Mouse (Mus musculus) stomach, embryonic 14.5 days (tissue): ENCODE measurements around the gene Naa11. TPM values are rescaled to one million over a fixed set of nuclear protein-coding genes. Genes with fewer than 3 reads are reported as not detected.

Experiments used
- ATAC-seq: fragments of 200-750 bp; cut with Nextera tagmentation; 2 replicates; pipeline ENCODE4 v1.8.0; 2017; ENCODE audit warnings: low read depth, moderate TSS enrichment; ENCODE audit not compliant: insufficient number of reproducible peaks, insufficient read depth, low FRiP score
- H3K27ac ChIP-seq: fragments of 300-500 bp; sonication (generic); 2 replicates; pipeline ENCODE4 v1.5.1; 2014; ENCODE audit warnings: mild to moderate bottlenecking, low read length, moderate library complexity, mixed read lengths
- H3K27me3 ChIP-seq: fragments of 300-500 bp; sonication (generic); 2 replicates; pipeline ENCODE4 v1.6.1; 2014; ENCODE audit warnings: low read length, control low read depth, mixed read lengths; ENCODE audit not compliant: control insufficient read depth, insufficient read depth
- H3K36me3 ChIP-seq: fragments of 300-500 bp; sonication (generic); 2 replicates; pipeline ENCODE4 v1.6.1; 2014; ENCODE audit warnings: mild to moderate bottlenecking, control low read depth, low read length, moderate library complexity, mixed read lengths; ENCODE audit not compliant: control insufficient read depth, insufficient read depth
- H3K4me1 ChIP-seq: fragments of 300-500 bp; sonication (generic); 2 replicates; pipeline ENCODE4 v1.6.1; 2014; ENCODE audit warnings: low read length, control low read depth, mixed read lengths; ENCODE audit not compliant: control insufficient read depth, insufficient read depth
- H3K4me2 ChIP-seq: fragments of 300-500 bp; sonication (generic); replicated peaks from 2 replicates; pipeline ENCODE4 v1.6.1; 2014; ENCODE audit warnings: low read depth, low read length, control low read depth
- H3K4me3 ChIP-seq: fragments of 300-500 bp; sonication (generic); 2 replicates; pipeline ENCODE4 v1.5.1; 2014; ENCODE audit warnings: low read depth, low read length, control low read depth
- H3K9ac ChIP-seq: fragments of 300-500 bp; sonication (generic); replicated peaks from 2 replicates; pipeline ENCODE4 v1.6.1; 2014; ENCODE audit warnings: low read depth, mild to moderate bottlenecking, control low read depth, low read length, moderate library complexity, mixed read lengths
- H3K9me3 ChIP-seq: fragments of 300-500 bp; sonication (generic); 2 replicates; pipeline ENCODE4 v1.6.1; 2016; ENCODE audit warnings: low read depth, low read length, control low read depth; ENCODE audit not compliant: control insufficient read depth
- WGBS: fragments of 180-500 bp; shearing (Covaris S2); extraction: QIAGEN DNeasy Blood & Tissue Kit; methylation state at CpG from one replicate; pipeline ENCODE4 v1.1.7; 2014; 5-methylcytosine and 5-hydroxymethylcytosine counted together
- polyA plus RNA-seq: library from polyadenylated mRNA; unstranded; fragments of >200 nt; fragmentation: Nextera tagmentation; extraction: Ambion mirVana; gene quantifications from 2 replicates; pipeline ENCODE4 v1.2.1, GENCODE M21; 2014

Gene Naa11
- polyA plus RNA-seq, 1 experiment from 2014 or later: 0.07 TPM

GRCm38 (mm10) chr5:97359104-97359503 lies 33.1 kb downstream of the Naa11 start:
- Histone ChIP-seq H3K4me3 (no peak overlapping the region), H3K27ac (no peak overlapping the region), H3K36me3 (no peaks in the 10 kb centered on the region), H3K4me1 (no peaks in the 10 kb centered on the region), H3K4me2 (no peak overlapping the region), H3K9me3 (no peaks in the 10 kb centered on the region), H3K27me3 (no peaks in the 10 kb centered on the region), H3K9ac (no peak overlapping the region)
- ATAC-seq: no peak
- 64% methylated on average over 4 of the region's 4 CpGs for WGBS

- no peak for ATAC-seq
- Histone ChIP-seq H3K4me3 (no peak overlapping the region), H3K27ac (no peak overlapping the region), H3K36me3 (no peaks in the 10 kb centered on the region), H3K4me2 (no peak overlapping the region), H3K9me3 (no peaks in the 10 kb centered on the region), H3K27me3 (no peaks in the 10 kb centered on the region), H3K4me1 (no peaks in the 10 kb centered on the region), H3K9ac (no peak overlapping the region)
- WGBS: 72% methylated on average over 2 of the region's 2 CpGs
Measured at GRCm38 (mm10) chr5:97356135-97356534, 36.0 kb downstream of the Naa11 start.

- 95% methylated on average over 2 of the region's 2 CpGs for WGBS
- no peak overlapping the region for H3K27ac ChIP-seq
- H3K9ac ChIP-seq: no peak overlapping the region
- H3K27me3 ChIP-seq: no peaks in the 10 kb centered on the region
- H3K9me3 ChIP-seq: no peaks in the 10 kb centered on the region
- no peak overlapping the region for H3K4me2 ChIP-seq
- no peaks in the 10 kb centered on the region for H3K36me3 ChIP-seq
- H3K4me1 ChIP-seq: no peaks in the 10 kb centered on the region
- no peak overlapping the region for H3K4me3 ChIP-seq
- ATAC-seq: no peak
Measured at GRCm38 (mm10) chr5:97355152-97355551, 37.0 kb downstream of the Naa11 start.

GRCm38 (mm10) chr5:97348760-97349159 lies 43.4 kb downstream of the Naa11 start:
- Histone ChIP-seq H3K9me3 (no peaks in the 10 kb centered on the region), H3K36me3 (no peaks in the 10 kb centered on the region), H3K4me3 (no peak overlapping the region), H3K27me3 (no peaks in the 10 kb centered on the region), H3K4me1 (0 out of 2 replicates have a peak, but pooled peaks cover 2% of the 10 kb centered on the region), H3K4me2 (no peak overlapping the region), H3K27ac (no peak overlapping the region), H3K9ac (no peak overlapping the region)
- WGBS: 38% methylated on average over 2 of the region's 2 CpGs
- ATAC-seq: peak; percentile 77; the same call in 1 of the 2 replicates

- no peaks in the 10 kb centered on the region for H3K9me3 ChIP-seq
- H3K27ac ChIP-seq: no peak overlapping the region; the same call in 1 of the 2 replicates
- H3K4me2 ChIP-seq: no peak overlapping the region
- no peaks in the 10 kb centered on the region for H3K27me3 ChIP-seq
- no peak overlapping the region for H3K4me3 ChIP-seq
- WGBS: 55% methylated on average over 8 of the region's 8 CpGs
- no peak overlapping the region for H3K9ac ChIP-seq
- 0 out of 2 replicates have a peak, but pooled peaks cover 2% of the 10 kb centered on the region for H3K4me1 ChIP-seq
- H3K36me3 ChIP-seq: no peaks in the 10 kb centered on the region
- no peak for ATAC-seq
Measured at GRCm38 (mm10) chr5:97348310-97348709, 43.9 kb downstream of the Naa11 start.

GRCm38 (mm10) chr5:97345732-97346253 lies 46.4 kb downstream of the Naa11 start:
- H3K9me3 ChIP-seq: no peaks in the 10 kb centered on the region
- H3K4me2 ChIP-seq: no peak overlapping the region
- no peak overlapping the region for H3K27ac ChIP-seq
- H3K36me3 ChIP-seq: no peaks in the 10 kb centered on the region
- no peaks in the 10 kb centered on the region for H3K27me3 ChIP-seq
- WGBS: 93% methylated on average over 10 of the region's 10 CpGs
- no peak overlapping the region for H3K9ac ChIP-seq
- H3K4me1 ChIP-seq: 0 out of 2 replicates have a peak, but pooled peaks cover 2% of the 10 kb centered on the region
- ATAC-seq: no peak
- no peak overlapping the region for H3K4me3 ChIP-seq

- Histone ChIP-seq H3K27ac (no peak overlapping the region), H3K4me2 (no peak overlapping the region), H3K4me3 (no peak overlapping the region), H3K27me3 (no peaks in the 10 kb centered on the region), H3K9me3 (no peaks in the 10 kb centered on the region), H3K36me3 (no peaks in the 10 kb centered on the region), H3K4me1 (0 out of 2 replicates have a peak, but pooled peaks cover 2% of the 10 kb centered on the region), H3K9ac (no peak overlapping the region)
- no peak for ATAC-seq
Measured at GRCm38 (mm10) chr5:97345129-97345528, 47.0 kb downstream of the Naa11 start.

- Histone ChIP-seq H3K27ac (no peak overlapping the region), H3K4me3 (no peak overlapping the region), H3K4me2 (no peak overlapping the region), H3K4me1 (0 out of 2 replicates have a peak, but pooled peaks cover 2% of the 10 kb centered on the region), H3K36me3 (no peaks in the 10 kb centered on the region), H3K9me3 (no peaks in the 10 kb centered on the region), H3K9ac (no peak overlapping the region), H3K27me3 (no peaks in the 10 kb centered on the region)
- ATAC-seq: no peak
- WGBS: 81% methylated on average over 3 of the region's 3 CpGs
Measured at GRCm38 (mm10) chr5:97344144-97344543, 48.0 kb downstream of the Naa11 start.

GRCm38 (mm10) chr5:97334794-97335193 lies 57.4 kb downstream of the Naa11 start:
- H3K9ac ChIP-seq: no peak overlapping the region
- no peaks in the 10 kb centered on the region for H3K36me3 ChIP-seq
- no peak for ATAC-seq
- no peaks in the 10 kb centered on the region for H3K9me3 ChIP-seq
- H3K4me3 ChIP-seq: no peak overlapping the region
- no peak overlapping the region for H3K27ac ChIP-seq
- 0 out of 2 replicates have a peak, but pooled peaks cover 3% of the 10 kb centered on the region for H3K4me1 ChIP-seq
- WGBS: 38% methylated on average over 3 of the region's 3 CpGs
- H3K27me3 ChIP-seq: no peaks in the 10 kb centered on the region
- H3K4me2 ChIP-seq: no peak overlapping the region
